Mouse (Mus musculus): ENCODE results near the gene Cep112.

GRCm38 (mm10) chr11:108621434-108621901 is 196.5 kb downstream of the Cep112 start:
- TF ChIP-seq FLI1 (IDR thresholded peaks at IDR 0.05; ENCODE audit: low read length) (no peak), GATA1 (IDR thresholded peaks at IDR 0.05; ENCODE audit: borderline replicate concordance, low read length) (no peak)

Measured in megakaryocyte, embryonic 14.5 days (primary cell).